Mouse (Mus musculus) CD4-positive helper T cell, adult 2 months (primary cell): ENCODE data around the gene Rnase10.
A peak's percentile ranks its signal among the peaks of the same experiment; 100 is the strongest.
"Not testable (repeated sequence)": the region's sequence is repeated elsewhere in the genome, so short reads cannot be mapped to it uniquely, and the experiment has no call there.

Experiments used
- DNase-seq: peaks from one replicate; pipeline ENCODE4 v3.0.0-alpha.2; 2012; ENCODE audit warnings: low read depth, missing footprints, low spot score

Gene Rnase10

DNA sequence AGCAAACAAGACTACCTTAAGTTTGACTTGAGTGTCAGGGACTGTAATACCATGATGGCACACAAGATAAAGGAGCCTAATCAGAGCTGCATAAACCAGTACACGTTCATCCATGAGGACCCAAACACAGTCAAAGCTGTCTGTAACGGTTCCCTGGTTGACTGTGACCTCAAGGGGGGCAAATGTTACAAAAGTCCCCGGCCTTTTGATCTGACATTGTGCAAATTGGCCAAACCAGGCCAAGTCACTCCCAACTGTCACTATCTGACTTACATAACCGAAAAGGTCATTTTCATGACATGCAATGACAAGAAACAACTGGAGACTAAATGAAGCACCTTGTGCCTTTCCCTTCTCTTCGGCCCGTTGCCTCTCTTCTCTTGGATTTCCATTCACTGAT is 2.0 kb downstream of the Rnase10 start:
- no peak for DNase-seq

DNA sequence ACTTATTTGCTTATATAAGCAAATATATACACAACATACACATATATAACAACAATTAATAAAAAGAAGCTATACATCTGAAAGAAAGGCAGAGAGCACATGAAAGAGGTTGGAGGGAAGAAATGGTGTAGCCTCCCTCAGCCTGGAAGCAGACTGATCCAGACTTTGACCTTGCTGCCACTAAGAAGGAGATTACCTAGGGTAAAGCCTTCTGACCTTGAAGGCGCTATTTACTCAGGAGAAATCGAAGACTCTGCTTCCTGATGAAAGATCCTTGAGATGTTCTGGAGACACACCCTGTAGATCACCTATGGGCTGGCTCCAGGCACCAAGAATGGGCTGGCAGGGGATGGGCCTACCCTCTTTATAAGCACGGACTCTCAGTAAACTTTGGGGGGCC is 7.2 kb downstream of the Rnase10 start:
- DNase-seq, result not testable (repeated sequence)

DNA sequence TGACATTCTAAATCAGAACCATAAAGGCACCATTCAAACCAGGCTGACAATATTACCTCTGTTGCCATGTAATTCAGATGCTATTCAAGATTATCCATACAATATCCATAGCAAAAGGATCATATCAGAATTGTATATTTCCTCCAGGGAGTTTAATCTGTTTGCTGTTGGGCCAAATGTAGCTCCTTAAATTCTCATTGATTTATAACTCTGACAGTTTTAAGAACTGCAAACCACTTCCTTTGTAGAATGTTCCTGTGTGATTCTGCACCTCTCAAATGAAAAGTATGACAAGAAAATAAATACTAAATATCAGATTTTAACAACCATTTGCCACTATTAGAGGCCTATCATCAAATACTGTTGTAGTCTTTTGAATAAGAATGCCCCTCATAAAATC is 8.2 kb downstream of the Rnase10 start:
- no peak for DNase-seq

DNA sequence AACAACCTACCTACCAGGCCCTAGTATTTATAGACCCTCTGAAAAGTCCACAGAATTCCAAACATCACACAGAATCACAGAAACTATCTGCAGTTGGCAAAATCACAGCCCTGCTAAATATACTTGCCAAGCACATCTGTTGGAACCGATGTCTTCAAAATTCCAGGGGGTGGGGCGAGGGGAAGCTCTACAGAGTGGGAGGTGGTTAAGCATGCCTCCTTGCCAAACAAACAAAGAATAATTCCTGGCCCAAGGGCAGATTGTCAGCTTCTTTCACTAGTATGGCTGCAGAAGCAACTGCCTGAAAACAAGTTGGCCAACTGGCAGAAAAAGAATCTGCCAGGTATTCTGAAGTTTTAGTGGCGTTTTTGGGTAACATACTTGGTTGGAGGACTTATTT is 9.7 kb downstream of the Rnase10 start:
- DNase-seq, result no peak

DNA sequence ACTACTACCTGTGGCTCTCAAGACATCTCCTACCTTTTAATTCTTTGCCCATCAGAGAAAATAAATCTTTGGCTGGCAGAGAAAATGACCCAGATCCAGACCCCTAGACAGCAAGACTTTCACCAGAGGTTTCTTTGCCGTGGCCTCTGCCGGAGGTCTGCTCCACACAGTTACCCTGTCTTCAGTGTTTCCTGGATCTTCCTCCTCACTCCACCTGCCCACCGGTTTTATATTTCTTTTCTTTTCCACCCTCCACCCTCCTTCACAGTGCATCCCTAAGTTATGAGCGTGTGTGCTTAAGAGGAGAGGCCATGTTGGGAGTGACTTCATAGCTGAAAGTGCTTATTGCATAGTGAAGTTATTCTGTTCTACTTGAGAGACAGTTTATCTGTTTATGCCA is 15.9 kb downstream of the Rnase10 start:
- no peak for DNase-seq

DNA sequence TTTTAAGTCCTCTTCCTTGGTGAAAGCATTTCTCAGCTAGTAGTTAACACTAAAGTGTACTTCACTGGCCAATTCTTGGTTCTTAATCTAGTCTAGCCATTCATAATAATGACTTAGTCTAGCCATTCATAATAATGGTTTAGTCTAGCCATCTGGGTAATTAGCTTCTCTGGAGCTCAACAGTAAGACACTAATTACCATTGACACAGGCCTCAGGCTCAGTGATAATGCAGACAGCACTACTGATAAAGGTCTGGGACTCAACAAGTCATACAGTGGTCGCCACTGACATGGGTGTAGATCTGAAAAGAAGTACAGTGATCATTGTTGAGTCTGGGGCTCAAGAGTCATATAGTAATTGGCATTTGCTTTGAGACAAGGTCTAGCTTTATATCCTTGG is 17.3 kb downstream of the Rnase10 start:
- no peak for DNase-seq

DNA sequence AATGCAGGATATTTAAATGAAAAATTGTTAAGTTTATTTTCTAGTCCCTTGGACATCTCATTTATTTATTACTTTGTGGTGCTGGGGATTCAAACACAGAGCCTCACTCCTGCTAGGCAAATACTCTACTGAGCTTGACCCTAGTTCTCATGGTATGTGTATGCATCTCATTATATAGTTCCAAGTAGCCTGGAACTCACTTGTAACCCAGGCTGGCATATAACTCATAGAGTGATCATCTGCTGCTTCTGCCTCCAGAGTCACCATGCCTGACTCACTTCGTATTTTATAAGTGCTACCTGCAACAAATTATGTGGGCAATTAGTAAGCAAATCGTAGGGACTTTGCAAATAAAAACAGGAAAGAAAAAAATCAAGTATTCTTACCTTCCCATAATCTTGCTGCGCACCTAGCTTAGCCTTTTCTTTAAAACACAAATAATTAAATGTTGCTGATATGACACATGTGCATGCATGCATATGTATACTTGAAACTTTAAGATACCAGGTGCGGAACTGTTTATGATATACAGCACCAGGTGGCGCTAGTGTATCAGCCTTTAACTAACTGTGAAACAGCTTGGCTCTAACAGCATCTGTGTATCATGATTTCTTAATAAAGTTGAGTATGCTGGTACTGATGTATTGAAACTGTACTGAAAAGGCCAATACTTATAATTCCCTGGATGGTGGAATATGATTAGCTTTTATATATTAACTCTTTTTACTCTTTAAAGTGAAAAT is 19.0 kb downstream of the Rnase10 start:
- peak; percentile 83 for DNase-seq

DNA sequence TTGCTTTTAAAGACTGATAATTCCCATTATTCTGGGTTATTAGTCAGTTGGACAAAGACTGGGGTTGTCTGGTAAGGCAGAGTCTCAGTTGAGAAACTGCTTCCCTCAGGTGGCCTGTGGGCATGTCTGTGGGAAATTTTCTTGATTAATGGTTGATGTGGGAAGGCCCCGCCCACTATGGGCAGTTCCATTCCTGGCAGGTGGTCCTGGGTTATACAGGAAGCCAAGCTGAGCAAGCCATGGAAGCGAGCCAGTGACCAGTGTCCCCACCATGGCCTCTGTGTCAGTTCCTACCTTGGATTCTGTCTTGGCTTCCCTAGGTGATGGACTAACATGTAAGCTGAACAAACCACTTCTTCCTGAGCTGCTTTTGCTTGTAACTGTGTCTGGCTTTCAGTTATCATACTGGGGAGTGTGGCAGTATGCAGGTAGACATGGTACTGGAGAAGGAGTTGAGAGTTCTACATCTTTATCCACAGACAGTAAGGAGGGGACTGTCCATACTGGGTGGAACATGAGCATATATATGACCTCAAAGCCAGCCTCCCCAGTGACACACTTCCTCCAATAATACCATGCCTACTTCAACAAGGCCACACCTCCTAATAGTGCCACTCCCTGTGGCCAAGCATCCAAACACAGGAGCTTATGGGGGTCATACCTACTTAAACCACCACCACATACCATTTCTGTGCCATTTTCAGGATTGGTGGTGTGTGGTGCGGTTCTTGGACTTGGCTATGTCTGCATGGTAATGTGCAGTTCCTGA is 20.0 kb downstream of the Rnase10 start:
- DNase-seq, result peak; percentile 14

DNA sequence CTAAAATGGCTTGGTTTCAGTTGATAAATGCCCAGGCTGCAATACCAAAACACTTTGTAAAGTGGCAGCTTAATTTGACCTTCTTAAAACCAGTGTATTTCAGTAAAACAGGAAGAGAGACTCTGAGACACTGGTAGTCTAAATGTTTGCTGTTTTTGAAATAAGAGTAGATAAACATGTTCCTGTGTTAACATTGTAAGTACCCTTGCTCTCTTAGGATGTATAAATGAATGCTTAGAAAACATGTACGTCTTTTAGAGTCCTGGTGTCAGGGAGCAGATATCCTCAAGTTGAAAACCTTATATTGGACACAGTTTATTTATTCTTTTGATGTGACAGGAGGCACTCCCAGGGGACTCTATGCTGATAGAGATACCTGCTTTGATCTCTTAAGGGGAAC is 27.7 kb downstream of the Rnase10 start:
- DNase-seq, result no peak

DNA sequence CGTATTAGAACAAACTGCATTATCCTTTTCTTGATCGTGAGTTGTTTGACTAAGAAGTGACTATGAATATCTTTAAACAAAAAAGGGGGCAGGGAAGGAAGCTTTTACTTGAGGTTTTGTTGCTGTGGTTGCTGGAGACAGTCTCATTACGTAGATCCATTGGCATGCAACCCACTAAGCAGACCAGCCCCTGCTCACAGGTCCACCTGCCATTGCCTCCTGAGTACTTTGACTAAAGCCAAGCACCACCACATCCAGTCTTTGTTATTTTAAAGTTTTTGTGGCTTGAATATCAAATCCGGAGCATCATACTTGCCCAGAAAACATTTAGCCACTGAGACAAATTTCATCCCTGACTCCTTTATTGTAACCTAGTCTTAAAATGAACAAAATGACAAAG is 28.7 kb downstream of the Rnase10 start:
- no peak for DNase-seq

DNA sequence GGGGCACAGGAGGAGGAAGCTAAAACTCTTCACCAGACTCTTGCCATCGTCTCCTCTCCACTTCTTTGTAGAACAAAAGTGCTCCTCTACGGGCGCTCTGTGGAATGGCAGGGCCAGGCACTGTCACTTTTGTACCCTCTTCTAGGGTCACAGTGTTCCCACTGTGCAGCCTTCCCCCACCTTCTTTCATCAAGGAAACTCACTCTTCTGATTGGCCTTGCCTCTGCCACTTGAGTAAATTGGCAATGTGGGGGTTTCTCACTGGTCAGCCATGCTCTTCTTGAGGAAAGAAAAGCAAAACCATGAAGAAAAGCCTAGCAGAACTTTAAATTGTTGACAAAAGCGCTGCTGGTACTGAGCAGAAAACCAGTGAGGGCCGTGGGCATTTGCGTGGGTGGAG is 34.2 kb downstream of the Rnase10 start, which contains the start of gene Rnase9:
Gene Rnase9 (minus strand): TSS at position 101 of the 400 bp plus-strand sequence.
- DNase-seq, result no peak

DNA sequence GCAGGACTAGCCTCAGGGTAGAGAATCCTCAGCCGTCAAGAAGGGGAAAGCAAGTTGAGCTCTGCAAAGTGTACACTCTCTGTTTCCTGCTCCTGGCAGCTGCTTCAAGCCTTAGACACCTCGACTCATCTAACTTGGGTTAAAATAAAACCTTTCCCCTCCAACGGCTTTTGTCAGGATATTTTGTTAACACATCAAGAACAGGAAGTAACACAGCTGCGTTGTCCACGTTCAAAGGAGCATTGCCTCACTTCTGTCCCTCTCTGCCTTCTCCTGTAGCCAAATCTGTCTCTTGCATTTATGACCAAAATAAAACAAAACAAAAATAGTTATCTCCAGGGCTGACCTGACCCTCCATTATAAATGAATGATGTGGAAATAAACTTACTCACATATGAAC is 40.3 kb downstream of the Rnase10 start:
- no peak for DNase-seq

DNA sequence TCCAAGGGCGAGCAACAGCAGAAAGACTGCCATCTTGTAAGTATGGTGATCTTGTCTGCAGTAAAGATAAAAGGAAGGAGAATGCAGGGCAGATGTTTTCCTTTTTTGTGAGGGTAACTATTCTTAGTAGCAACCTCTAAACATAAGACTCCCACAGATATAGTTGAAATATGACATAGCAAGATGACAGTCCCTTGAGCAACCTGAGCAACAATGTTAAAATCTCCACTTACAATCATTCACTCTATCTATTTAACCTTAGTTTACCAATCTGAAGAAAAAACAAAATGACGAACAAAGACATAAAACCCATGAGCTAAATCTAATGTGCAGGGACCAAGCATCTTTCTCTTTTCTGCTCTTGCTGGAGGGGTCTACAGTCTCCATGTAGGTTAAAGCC is 42.5 kb downstream of the Rnase10 start, which contains the start of gene Rnase11:
Gene Rnase11 (minus strand): TSS at position 101 of the 400 bp plus-strand sequence.
- DNase-seq, result no peak

DNA sequence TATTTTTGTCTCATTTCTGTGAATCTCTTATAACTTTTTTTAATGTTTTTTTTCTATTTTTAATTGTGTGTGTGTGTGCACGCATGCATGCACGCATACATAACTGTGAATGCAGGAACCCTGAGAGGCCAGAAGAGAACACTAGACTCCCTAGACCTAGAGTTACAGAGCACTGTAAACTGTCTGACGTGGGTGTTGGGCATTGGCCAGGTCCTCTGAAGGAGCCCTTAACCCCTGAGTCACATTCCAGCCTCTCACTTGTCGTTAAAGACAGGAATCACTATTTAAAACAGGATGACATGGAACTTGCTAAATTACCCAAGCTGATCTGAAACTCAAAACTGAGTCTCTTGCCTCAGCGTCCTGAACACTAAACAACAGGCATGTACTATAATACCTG is 44.4 kb downstream of the Rnase10 start:
- no peak for DNase-seq

DNA sequence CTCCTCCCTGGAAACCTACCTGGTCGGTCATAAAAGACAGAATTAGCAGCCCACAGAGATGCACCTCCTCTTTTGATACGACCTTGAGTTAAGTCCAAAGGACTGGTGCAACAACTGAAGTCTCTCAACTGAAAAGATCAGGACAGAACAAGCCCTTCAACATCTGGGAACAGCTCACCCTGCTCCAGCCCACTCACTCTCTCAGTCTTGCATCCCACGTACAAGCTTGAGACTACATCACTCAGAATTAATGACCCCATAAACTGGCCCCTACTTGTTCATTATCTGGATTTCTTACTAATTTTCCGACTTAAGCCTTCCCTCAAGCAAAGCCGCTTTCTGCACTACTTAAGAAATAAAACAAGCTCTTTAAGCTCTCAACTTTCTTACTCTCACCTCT is 45.6 kb downstream of the Rnase10 start:
- no peak for DNase-seq

DNA sequence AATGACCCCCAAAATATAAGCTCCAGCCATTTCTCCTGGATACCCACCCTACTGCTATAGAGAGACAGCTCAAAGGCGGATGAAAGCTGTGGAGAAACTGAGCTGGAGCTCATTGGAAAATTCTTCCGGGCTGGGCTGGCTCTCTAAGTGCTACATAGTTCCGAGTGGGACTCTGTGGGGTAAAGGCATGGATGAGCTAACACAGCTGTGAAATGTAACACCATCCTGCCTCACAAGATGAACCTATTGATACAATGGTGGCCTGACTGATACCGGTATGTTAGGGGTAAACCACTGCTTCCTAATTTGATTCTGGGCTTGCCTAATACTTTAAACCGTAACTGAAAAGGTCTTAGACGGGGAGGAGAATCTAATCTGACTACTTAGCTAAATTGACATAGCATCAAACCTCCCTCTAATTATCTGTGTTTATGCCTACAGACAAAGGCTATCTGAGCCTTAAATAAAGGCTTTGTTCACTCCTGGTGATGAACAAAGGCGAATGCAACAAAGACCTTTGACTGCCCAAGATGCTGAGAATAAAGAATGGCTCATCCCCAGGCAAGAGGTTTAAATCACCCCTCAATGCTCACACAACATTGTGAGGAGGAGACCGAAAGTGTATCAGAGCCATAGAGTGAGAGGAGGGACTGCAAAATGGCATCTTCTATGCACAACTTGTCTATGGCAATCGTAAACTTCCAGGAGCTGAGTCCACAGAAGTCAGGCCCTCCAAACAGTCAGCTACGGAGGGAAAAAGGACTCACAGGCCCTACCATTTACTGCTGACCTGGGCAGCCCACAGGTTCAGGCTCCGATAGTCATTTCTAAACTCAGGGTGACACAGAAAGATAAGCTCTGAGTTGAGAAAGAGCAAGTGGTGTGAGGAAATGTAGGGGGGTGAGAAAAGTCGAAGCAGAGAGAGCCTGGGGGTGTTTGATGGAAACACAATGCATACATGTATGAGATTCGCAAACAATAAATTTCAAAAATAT is 47.0 kb downstream of the Rnase10 start:
- no peak for DNase-seq

DNA sequence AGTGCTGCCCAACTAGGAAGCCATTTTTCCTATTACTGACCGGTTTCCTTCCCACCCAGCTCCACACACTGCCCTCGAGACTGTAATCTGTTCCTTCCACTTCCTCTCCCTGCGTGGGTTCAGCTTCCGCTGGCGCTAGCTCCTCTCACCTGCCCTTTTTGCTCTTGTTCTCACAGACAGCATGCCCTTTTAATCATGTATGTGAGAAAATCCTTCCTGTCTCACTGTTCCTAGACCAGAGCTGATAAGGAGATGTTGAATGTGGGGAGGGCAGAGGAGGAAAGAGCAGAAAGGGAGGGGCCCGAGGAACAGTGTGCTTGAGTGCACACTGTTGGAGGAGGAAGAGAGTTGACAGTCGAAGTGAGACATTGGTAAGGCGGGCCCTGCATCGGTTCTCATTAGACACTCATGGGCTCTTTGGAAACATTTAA is 49.9 kb downstream of the Rnase10 start, which contains the start of gene Rnase12:
Gene Rnase12 (minus strand): TSS at position 261 of the 431 bp plus-strand sequence.
- DNase-seq, result peak; percentile 34
